Mouse (Mus musculus) forebrain, embryonic 11.5 days (tissue): ENCODE results near the gene Pou2f2. TPM values are rescaled to one million over a fixed set of nuclear protein-coding genes. Genes with fewer than 3 reads are reported as not detected.
A peak's percentile ranks its signal among the peaks of the same experiment; 100 is the strongest.

Experiments used
- ATAC-seq: fragments of 200-750 bp; cut with Nextera tagmentation; replicated peaks from 2 replicates; pipeline ENCODE4 v1.8.0; 2017; ENCODE audit warnings: moderate TSS enrichment; ENCODE audit not compliant: low FRiP score
- DNase-seq: peaks from one replicate; pipeline ENCODE4 v3.0.0-alpha.2; 2017; ENCODE audit warnings: low spot score
- H3K27ac ChIP-seq: fragments of 300-500 bp; sonication (generic); 2 replicates; pipeline ENCODE4 v1.5.1; 2014; ENCODE audit warnings: low read depth, low read length
- H3K27me3 ChIP-seq: fragments of 300-500 bp; sonication (generic); 2 replicates; pipeline ENCODE4 v1.6.1; 2014; ENCODE audit warnings: mild to moderate bottlenecking, low read length, mixed read lengths; ENCODE audit not compliant: control insufficient read depth, insufficient read depth
- H3K36me3 ChIP-seq: fragments of 300-500 bp; sonication (generic); 2 replicates; pipeline ENCODE4 v1.6.1; 2014; ENCODE audit warnings: mild to moderate bottlenecking, low read length, moderate library complexity, mixed read lengths; ENCODE audit not compliant: control insufficient read depth, insufficient read depth
- H3K4me1 ChIP-seq: fragments of 300-500 bp; sonication (generic); replicated peaks from 2 replicates; pipeline ENCODE4 v1.6.1; 2014; ENCODE audit warnings: low read length, mixed read lengths; ENCODE audit not compliant: control insufficient read depth, insufficient read depth
- H3K4me2 ChIP-seq: fragments of 300-500 bp; sonication (generic); 2 replicates; pipeline ENCODE4 v1.6.1; 2014; ENCODE audit warnings: low read depth, mild to moderate bottlenecking, low read length, moderate library complexity, mixed read lengths; ENCODE audit not compliant: severe bottlenecking
- H3K4me3 ChIP-seq: fragments of 300-500 bp; sonication (generic); 2 replicates; pipeline ENCODE4 v1.5.1; 2014; ENCODE audit warnings: low read depth, low read length
- H3K9ac ChIP-seq: fragments of 300-500 bp; sonication (generic); 2 replicates; pipeline ENCODE4 v1.6.1; 2014; ENCODE audit warnings: low read length
- H3K9me3 ChIP-seq: fragments of 300-500 bp; sonication (generic); 2 replicates; pipeline ENCODE4 v1.6.1; 2016; ENCODE audit warnings: low read length, mixed read lengths; ENCODE audit not compliant: control insufficient read depth
- WGBS: fragments of 180-500 bp; shearing (Covaris S2); extraction: QIAGEN DNeasy Blood & Tissue Kit; methylation state at CpG from one replicate; pipeline ENCODE4 v1.1.7; 2014; 5-methylcytosine and 5-hydroxymethylcytosine counted together
- polyA plus RNA-seq: library from polyadenylated mRNA; unstranded; fragments of >200 nt; fragmentation: Nextera tagmentation; extraction: Ambion mirVana; gene quantifications from 2 replicates; pipeline ENCODE4 v1.2.1, GENCODE M21; 2014

The Pou2f2 gene
- polyA plus RNA-seq, 1 experiment from 2014 or later: 16.8 TPM

GRCm38 (mm10) chr7:25203624-25204023 lies 24.1 kb upstream of the Pou2f2 start:
- Histone ChIP-seq H3K27ac (no peak overlapping the region), H3K9ac (no peak overlapping the region), H3K4me3 (no peak overlapping the region), H3K36me3 (peaks cover 3% of the 10 kb centered on the region; the same call in 1 of the 2 replicates), H3K4me1 (no peaks in the 10 kb centered on the region), H3K9me3 (no peaks in the 10 kb centered on the region), H3K27me3 (no peaks in the 10 kb centered on the region), H3K4me2 (no peak overlapping the region)
- no peak for DNase-seq
- 91% methylated on average over 20 of the region's 20 CpGs for WGBS
- no peak for ATAC-seq

- H3K9ac ChIP-seq: no peak overlapping the region
- H3K4me1 ChIP-seq: no peaks in the 10 kb centered on the region
- H3K4me3 ChIP-seq: no peak overlapping the region
- 81% methylated on average over 10 of the region's 10 CpGs for WGBS
- H3K36me3 ChIP-seq: no peaks in the 10 kb centered on the region
- DNase-seq (no peak), ATAC-seq (no peak)
- no peak overlapping the region for H3K4me2 ChIP-seq
- H3K27ac ChIP-seq: no peak overlapping the region
- H3K27me3 ChIP-seq: no peaks in the 10 kb centered on the region
- H3K9me3 ChIP-seq: no peaks in the 10 kb centered on the region
Measured at GRCm38 (mm10) chr7:25197384-25198018, 18.0 kb upstream of the Pou2f2 start.

GRCm38 (mm10) chr7:25196107-25196506 lies 16.6 kb upstream of the Pou2f2 start:
- WGBS: 93% methylated on average over 9 of the region's 9 CpGs
- Histone ChIP-seq H3K4me3 (no peak overlapping the region), H3K27me3 (no peaks in the 10 kb centered on the region), H3K4me1 (no peaks in the 10 kb centered on the region), H3K9ac (no peak overlapping the region), H3K9me3 (no peaks in the 10 kb centered on the region), H3K4me2 (no peak overlapping the region), H3K36me3 (no peaks in the 10 kb centered on the region), H3K27ac (no peak overlapping the region)
- ATAC-seq (no peak), DNase-seq (no peak)

GRCm38 (mm10) chr7:25195148-25195547 lies 15.6 kb upstream of the Pou2f2 start:
- ATAC-seq (no peak), DNase-seq (no peak)
- Histone ChIP-seq H3K36me3 (no peaks in the 10 kb centered on the region), H3K27ac (no peak overlapping the region), H3K9me3 (no peaks in the 10 kb centered on the region), H3K4me1 (no peaks in the 10 kb centered on the region), H3K9ac (no peak overlapping the region), H3K4me3 (no peak overlapping the region), H3K27me3 (no peaks in the 10 kb centered on the region), H3K4me2 (no peak overlapping the region)
- 77% methylated on average over 3 of the region's 3 CpGs for WGBS

GRCm38 (mm10) chr7:25192110-25192509 lies 12.6 kb upstream of the Pou2f2 start:
- no peak overlapping the region for H3K4me2 ChIP-seq
- H3K9me3 ChIP-seq: no peaks in the 10 kb centered on the region
- no peak overlapping the region for H3K27ac ChIP-seq
- H3K4me3 ChIP-seq: no peak overlapping the region
- H3K4me1 ChIP-seq: no peaks in the 10 kb centered on the region
- ATAC-seq (no peak), DNase-seq (no peak)
- no peaks in the 10 kb centered on the region for H3K36me3 ChIP-seq
- no peaks in the 10 kb centered on the region for H3K27me3 ChIP-seq
- no peak overlapping the region for H3K9ac ChIP-seq
- 80% methylated on average over 8 of the region's 8 CpGs for WGBS

GRCm38 (mm10) chr7:25190806-25191205 lies 11.3 kb upstream of the Pou2f2 start:
- H3K27me3 ChIP-seq: no peaks in the 10 kb centered on the region
- 91% methylated on average over 11 of the region's 11 CpGs for WGBS
- ATAC-seq: no peak

GRCm38 (mm10) chr7:25187662-25188650 lies 8.4 kb upstream of the Pou2f2 start:
- Histone ChIP-seq H3K36me3 (no peaks in the 10 kb centered on the region), H3K4me1 (no peaks in the 10 kb centered on the region), H3K27me3 (peaks cover under 1% of the 10 kb centered on the region), H3K4me3 (no peak overlapping the region), H3K4me2 (no peak overlapping the region), H3K9me3 (no peaks in the 10 kb centered on the region), H3K27ac (no peak overlapping the region), H3K9ac (no peak overlapping the region)
- 29% methylated on average over 21 of the region's 21 CpGs for WGBS
- ATAC-seq: peak; percentile 85
- peak; percentile 95 for DNase-seq

More at GRCm38 (mm10) chr7:25190806-25191205, 11.3 kb upstream of the Pou2f2 start:
- no peak for DNase-seq
- Histone ChIP-seq H3K27ac (no peak overlapping the region), H3K36me3 (no peaks in the 10 kb centered on the region), H3K4me3 (no peak overlapping the region), H3K4me2 (no peak overlapping the region), H3K9me3 (no peaks in the 10 kb centered on the region), H3K9ac (no peak overlapping the region), H3K4me1 (no peaks in the 10 kb centered on the region)

GRCm38 (mm10) chr7:25184091-25184490 lies 4.6 kb upstream of the Pou2f2 start:
- Histone ChIP-seq H3K4me2 (no peak overlapping the region), H3K4me3 (no peak overlapping the region), H3K27me3 (peaks cover 26% of the 10 kb centered on the region), H3K9me3 (no peaks in the 10 kb centered on the region), H3K4me1 (no peaks in the 10 kb centered on the region), H3K36me3 (no peaks in the 10 kb centered on the region), H3K27ac (no peak overlapping the region), H3K9ac (no peak overlapping the region)
- no peak for DNase-seq
- WGBS: 83% methylated on average over 6 of the region's 6 CpGs
- ATAC-seq: no peak
